Mouse (Mus musculus) small intestine, adult 2 months (tissue): ENCODE measurements at regions not wholly inside any gene's neighbourhood (a gene's known extent, or its start where the extent isn't known, plus 50 kb on each side); places are given as distances from the start of the nearest gene placed in this dataset.

Experiments used
- CTCF ChIP-seq: fragments of 200-500 bp; IDR thresholded peaks from 2 replicates; pipeline ENCODE4 v1.5.1; 2012; ENCODE audit warnings: low read depth, mild to moderate bottlenecking, control low read depth, inconsistent platforms, low read length, moderate library complexity, mixed read lengths; ENCODE audit not compliant: insufficient replicate concordance, insufficient read length; ENCODE audit errors: extremely low read depth
- POLR2A ChIP-seq: fragments of 200-500 bp; IDR thresholded peaks from 2 replicates; pipeline ENCODE4 v1.6.1; 2012; ENCODE audit warnings: low read depth, mild to moderate bottlenecking, control low read depth, inconsistent platforms, low read length, moderate library complexity

DNA sequence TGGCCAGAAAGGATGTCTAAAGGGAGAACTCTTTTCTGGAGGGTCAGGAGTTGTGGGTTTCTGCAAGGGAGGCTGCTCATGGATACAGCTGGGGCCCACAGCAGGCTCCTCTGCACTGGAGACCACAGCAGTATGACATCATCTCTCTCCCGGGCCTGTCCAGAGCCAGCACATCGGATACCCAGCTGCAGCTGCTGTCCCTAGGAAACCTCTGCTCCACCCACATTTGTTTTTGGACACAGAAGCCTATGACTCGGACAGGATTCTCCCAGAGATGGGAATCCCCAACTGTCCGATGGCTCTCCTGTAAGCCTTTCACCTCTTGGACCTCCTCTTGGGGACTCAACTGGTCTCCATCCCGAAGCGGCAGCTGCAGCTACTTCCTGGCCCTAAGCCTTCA, 96.2 kb downstream of the Bms1 start:
- TF ChIP-seq CTCF (no peak), POLR2A (no peak)
